Mouse (Mus musculus): ENCODE measurements at regions not wholly inside any gene's neighbourhood (a gene's known extent, or its start where the extent isn't known, plus 50 kb on each side); places are given as distances from the start of the nearest gene placed in this dataset.

DNA sequence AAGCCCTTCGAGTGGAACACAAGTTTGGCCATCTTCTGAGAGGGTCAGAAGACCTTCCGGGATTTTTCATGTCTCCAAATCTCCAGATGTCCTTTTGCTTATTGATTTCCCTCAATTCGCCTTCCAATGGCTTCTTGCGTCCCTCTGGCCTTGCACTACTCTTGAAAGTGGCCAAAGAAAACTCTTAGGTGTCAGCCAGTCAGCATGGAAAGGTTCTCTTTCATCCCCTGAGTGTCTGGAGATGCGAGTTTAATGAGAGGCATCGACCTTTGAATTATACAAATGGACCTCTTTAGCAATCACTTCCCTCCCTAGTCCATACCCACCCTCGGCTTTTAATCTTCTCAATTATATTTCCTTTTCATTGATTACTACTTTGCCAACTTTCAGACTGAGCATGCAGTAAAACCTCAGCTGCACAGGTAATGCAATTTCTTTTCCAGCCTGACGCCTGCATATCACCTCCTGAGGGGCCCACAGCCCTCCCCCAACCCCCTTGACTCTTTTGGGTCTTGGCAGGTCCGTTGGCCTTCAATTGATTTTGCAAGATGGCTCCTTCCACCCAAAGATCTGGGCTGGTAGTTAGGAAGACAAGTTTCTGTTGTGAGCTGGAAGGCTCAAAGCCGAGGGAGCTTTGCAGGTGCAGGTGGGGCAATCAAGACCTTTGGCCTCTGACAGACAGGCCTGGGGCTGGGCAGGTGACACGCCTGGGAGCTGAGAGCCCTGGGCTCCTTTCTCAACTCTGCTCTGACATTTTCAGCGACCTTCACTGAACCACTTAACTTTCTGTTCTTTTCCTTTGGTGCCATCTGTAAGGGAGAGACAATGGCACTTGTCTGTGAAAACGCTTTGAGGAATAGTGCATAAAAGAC is 461.8 kb downstream of the Ccdc171 start:
- no peak for DNase-seq (ENCODE audit: low spot score in 2 of 2)

- DNase-seq (ENCODE audit: low spot score in 2 of 2): no peak
Observed at GRCm38 (mm10) chr4:83987846-83988245, 462.5 kb downstream of the Ccdc171 start.

- DNase-seq (ENCODE audit: low spot score in 2 of 2): no peak
Observed at GRCm38 (mm10) chr4:83988314-83988713, 463.0 kb downstream of the Ccdc171 start.

- DNase-seq (ENCODE audit: low spot score in 2 of 2): no peak
Observed at GRCm38 (mm10) chr4:83990126-83990989, 465.0 kb downstream of the Ccdc171 start.

GRCm38 (mm10) chr4:83991195-83991594 is 465.9 kb downstream of the Ccdc171 start:
- DNase-seq (ENCODE audit: low spot score in 2 of 2): no peak

DNA sequence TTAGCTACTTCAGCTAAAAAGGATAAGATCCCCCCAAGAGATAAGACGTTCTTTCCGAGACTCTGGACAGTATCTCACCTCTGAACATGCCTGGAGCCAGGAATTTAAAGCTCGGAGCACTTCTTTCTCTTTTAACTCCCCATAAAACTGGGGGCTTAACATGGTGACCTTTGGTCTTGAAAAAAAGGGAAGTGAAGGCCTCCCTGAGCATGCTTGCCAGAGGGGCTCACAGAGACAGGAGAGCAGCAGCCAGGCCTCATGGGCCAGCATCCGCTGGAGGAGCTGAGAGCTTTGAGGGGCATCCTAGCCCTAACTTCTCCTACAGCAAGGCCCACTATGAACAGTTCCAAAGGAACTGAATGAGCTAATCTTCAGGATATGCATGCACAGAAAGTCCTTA is 471.7 kb downstream of the Ccdc171 start:
- DNase-seq (ENCODE audit: low spot score in 2 of 2): no peak

DNA sequence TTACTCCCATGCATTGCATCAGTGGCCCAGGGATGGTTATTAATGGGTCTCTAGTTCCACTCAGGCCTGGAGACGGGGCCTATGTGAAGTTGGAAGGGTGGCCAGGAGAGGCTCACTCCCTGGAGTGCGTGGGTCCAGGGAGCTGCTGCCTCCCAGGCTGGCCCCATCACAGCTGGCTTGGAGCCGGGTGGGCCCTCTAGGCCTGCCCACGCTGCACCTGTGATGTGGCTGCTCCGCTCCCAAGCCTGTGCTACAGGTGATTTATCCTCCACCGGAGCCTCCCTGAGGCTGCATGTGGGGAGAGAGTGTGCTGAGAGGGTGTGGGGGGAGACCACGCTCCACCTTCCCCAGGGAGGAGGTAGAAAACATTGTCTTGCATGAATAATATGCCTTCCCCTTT is 476.3 kb downstream of the Ccdc171 start:
- no peak for DNase-seq (ENCODE audit: low spot score in 2 of 2)

DNA sequence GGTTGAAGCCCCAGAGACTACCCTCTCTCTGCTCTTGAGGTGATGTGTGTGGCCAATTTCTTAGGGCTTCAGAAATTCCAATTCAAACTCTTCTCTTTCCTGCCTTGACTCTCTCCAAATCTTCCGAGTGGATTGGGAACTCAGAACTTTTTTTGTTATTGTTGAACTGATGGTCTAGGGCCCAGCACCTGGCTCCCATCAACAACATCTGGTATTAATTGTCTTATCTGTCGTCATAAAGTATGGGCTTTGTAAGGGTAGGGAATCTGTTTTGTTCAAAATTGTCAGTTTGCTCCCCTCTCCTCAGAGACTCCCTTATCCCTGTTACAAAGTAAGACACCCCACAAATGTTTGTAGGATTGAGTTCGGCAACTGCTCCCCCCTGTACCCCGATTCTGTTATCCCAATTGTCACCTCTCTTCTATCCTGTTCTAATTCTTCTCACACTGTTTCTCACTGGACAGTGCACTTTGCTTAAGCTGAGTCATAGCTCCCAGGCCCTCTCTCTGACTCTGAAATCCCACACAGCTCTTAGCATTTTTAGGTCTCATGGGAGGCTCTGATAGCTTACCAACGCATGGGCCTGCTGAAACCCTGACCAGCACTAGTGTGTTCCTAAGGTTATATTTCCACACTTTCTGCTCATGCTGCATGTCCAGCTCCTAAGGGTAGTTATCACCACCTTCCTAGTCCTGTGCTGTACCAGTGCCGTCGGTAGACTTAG is 478.9 kb downstream of the Ccdc171 start:
- no peak for DNase-seq (ENCODE audit: low spot score in 2 of 2)

- no peak for DNase-seq (ENCODE audit: low spot score in 2 of 2)
Observed at GRCm38 (mm10) chr4:84004786-84005382, 479.5 kb downstream of the Ccdc171 start.

GRCm38 (mm10) chr4:84011941-84012340 is 486.6 kb downstream of the Ccdc171 start:
- DNase-seq (ENCODE audit: low spot score in 2 of 2): no peak

DNA sequence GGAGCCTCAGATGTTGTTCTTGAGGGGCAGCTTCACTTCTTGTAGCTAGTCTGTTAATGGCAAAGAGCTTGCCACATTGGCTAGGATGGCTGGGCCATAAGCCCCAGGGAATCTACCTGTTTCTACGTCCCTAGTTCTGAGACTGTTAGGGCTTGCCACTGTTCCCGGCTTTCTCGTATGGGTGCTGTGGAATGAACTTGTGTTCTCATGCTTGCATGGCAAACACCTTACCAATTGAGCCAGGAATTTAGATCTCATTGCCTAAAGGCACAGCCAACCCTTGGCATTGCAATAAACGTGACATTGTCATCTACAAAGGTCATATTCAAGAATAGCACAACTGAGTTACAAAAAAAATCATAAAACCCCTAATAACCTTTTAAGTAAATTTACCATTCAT is 489.8 kb downstream of the Ccdc171 start:
- DNase-seq (ENCODE audit: low spot score in 2 of 2): no peak

DNA sequence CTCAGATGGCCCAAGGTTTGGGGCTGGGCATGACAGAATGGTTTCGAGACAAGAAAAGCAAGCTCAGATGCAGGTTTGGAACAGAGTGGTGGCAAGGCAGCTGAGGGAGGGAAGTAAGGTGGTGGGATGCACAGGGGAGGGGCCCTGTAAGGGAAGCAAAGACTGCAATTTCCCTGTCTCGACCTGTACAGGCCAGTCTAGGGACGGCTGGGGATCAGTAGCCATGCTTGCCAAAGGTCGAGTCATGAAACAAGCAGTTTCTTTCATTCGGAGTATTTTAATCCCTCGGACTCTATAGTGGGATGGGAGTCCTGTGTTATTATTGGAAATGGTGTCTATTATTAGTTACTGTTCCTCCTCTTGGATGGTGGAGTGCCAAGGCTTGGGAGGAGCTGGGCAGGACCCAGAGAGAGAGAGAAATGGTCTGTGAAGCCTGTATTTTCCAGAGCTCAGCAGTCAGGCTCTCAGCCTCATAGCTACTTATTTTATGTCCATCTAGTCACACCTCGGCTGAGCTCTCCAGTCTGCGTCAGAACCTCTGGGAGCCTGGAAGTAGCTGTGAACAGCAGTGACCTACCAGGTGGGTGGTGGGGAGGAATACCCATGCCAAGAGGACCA is 490.3 kb downstream of the Ccdc171 start:
- no peak for DNase-seq (ENCODE audit: low spot score in 2 of 2)

- no peak for DNase-seq (ENCODE audit: low spot score in 2 of 2)
Observed at GRCm38 (mm10) chr4:84018135-84018534, 492.8 kb downstream of the Ccdc171 start.

DNA sequence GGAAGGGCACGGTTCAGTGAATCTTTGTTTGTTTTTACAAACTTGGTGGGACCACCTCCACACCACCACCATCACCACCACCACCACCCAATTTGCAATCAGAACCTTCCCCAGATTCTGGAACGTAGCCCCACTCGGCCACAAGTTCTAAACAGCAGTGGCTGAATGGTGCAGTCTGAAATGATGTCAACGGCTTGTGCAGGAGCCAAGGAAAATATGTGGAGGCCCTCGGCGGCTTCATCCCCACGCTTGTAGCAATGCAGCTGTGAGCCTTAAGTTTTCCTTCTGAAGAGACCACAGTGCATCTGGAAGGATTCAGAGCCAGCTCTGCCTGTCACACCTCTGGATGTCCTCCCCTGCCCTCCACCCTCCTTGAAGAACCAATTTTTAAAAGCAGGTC is 493.4 kb downstream of the Ccdc171 start:
- no peak for DNase-seq (ENCODE audit: low spot score in 2 of 2)

DNA sequence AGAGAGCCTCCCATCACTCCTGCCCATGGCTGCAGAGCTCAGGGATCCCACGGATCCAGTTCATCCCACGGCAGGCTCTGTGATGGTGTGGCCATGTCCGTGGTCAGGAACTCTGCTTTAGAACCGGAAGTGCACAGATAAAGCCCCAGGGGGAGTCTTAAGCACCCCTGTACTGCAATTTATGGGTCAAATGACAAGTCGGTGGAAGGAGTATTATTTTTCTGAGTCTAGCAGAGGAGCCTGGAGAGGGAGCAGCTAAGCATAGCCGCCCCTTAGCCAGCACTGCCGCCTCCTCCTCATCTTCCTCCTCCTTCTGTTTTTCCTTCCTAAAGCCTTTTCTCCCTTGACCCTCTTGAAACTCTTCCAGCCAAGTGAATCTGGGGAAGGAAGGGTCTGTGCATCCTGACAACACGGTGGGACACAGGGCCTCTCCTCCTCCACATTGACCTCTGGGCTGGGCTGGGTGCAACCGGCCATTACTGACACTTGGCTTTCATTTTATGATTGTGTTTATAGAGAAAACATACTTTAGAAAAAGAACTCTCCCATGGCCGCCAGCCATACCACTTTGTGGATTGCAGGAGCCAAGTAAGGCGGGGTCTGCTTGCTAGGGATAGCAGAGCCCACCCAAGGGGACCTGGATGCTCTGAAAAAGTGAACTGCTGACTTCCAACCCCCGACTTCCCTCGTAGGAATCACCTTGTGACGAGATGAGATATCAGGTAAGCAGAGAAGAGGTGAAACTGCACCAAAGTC is 494.3 kb downstream of the Ccdc171 start:
- DNase-seq (ENCODE audit: low spot score in 2 of 2): no peak

GRCm38 (mm10) chr4:84020692-84021091 is 495.3 kb downstream of the Ccdc171 start:
- no peak for DNase-seq (ENCODE audit: low spot score in 2 of 2)

- no peak for DNase-seq (ENCODE audit: low spot score in 2 of 2)
Observed at GRCm38 (mm10) chr4:84022323-84022722, 497.0 kb downstream of the Ccdc171 start.

DNA sequence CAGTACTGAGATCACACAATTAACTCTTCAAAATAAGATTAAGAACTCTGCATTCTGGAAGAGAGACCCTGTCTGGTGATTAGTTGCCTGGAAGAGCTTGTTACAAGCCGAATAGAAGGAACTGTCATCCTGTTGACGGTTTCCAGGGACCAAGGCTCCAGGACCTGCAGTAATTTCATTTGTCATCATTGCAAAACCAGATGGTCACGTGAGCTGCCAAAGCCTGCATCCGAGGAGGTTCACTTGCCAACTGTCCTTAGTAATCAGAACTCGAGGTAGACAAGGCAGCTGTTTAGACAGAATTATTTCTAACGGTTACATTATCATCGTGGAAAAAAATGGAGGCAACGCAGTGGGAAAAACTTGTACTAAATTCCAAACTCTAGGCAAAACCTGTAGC is 500.8 kb downstream of the Ccdc171 start:
- no peak for DNase-seq (ENCODE audit: low spot score in 2 of 2)

DNA sequence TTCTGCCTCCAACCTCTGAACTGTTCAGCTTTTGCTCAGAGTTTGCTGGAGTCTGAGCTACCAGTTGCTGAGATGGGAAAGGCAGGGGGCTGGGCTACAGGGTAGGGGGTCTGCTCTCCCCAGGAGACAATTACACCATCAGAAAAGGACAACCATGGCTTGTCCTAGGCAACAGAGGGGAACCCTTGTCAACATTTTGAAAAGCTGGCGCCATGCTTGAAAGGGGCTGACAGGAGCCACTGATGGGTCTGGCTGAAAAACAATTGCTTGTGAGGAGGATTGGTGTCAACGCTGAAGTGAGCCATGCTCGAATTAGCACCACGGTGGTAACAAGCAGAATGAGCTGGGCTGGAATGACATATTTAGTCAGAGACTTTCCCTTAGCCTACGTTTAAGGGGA is 502.8 kb downstream of the Ccdc171 start:
- DNase-seq (ENCODE audit: low spot score in 2 of 2): no peak

DNA sequence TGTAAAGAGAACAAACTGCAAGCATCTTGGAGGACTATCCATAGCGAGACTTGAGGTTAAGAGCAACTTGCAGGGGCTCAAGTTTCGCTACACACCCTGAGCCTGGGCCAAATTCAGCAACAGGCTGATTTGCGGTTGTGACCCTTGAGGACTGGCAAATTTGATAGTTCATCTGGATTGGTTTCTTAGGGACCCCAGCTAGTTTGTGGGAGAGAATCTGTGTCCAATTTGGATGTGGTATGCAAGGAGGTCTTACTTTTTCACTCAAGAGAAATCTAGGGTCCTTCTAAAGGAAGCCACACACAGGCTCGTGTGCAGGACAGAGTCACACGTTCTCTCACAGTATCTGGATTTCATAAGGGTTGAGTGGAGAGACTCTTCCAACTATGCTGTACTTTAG is 505.6 kb downstream of the Ccdc171 start:
- DNase-seq (ENCODE audit: low spot score in 2 of 2): no peak
